Mouse (Mus musculus) ovary, postnatal 36 days (tissue): ENCODE data around the gene Dnajc3.
A peak's percentile ranks its signal among the peaks of the same experiment; 100 is the strongest.
"Not testable (repeated sequence)": the region's sequence is repeated elsewhere in the genome, so short reads cannot be mapped to it uniquely, and the experiment has no call there.

Experiments used
- DNase-seq: peaks from one replicate; pipeline ENCODE4 v3.0.0; 2022; ENCODE audit warnings: low spot score, mixed read lengths

The Dnajc3 gene

DNA sequence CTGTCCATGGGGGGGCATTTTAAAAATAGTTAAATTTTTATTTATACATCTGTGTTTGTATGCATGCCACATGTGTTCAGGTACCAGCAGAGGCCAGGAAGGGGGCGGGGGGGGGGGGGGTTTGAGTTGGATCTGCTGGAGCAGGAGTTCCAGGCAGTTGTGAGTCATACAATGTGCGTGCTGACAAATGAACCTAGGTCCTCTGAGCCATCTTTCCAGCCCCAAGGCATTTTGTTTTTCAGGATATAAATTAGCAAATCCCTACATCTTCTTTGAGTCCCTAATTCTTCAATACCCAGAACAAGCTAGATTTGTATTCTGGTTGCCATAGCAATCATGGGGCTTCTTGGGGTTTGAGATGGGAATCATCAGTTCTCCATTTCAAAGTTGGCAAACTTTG, 6.6 kb upstream of the Dnajc3 start:
- no peak for DNase-seq

DNA sequence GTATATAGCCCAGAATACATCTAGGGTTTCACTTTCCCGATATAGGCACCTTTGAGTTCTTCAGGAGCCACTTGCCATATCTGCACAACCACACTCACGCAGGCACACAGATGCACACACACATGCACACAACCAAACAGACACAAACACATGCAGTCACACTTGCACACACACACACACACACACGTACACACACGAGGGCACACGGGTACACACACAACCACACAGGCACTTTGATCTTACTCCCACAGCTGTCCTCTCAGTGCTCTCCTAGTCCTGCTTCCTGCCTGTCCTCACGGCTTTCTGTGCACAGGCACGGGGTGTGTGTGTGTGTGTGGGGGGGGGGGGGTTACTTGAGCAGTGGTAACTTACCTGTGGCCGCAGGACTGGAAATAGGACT, 4.8 kb upstream of the Dnajc3 start:
- no peak for DNase-seq

DNA sequence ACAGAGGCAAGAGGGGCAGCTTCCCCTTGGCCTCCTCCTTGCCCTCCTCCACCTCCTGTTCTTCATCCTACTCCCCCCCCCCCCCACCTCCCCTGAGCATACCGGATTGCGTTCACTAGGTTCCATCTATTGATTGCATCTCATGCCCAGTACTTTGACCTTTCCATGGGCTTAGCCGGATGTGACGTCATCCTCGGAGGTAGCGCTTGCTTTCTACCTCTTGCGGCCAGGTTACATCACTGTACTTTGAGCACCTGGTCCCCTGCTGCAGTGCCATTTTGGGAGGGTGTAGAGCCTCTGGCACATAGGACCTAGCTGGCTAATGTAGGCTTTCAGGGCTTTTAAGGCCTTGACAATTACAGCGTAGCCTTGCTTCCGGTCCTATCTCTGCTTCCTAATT, 3.1 kb upstream of the Dnajc3 start:
- DNase-seq, result no peak

DNA sequence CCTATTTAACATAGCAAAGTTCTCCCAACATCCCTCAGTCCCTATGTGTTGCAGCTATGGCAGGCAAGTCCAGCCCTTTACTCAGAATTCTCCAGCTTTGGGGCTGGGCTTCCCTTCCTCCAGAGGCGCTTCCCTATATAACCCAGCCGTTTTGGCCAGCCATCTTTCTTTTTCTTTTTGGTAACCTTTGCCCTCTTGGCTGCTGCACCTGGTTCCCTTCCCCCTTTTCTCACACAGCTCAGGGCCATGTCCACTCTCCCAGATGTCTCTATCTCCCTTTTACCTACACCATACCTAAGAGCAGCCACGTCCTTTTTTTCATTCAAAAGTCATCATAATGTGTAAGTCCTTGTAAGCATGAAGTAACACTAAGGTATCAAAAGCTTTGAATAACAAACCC, 1.5 kb upstream of the Dnajc3 start:
- DNase-seq, result no peak

DNA sequence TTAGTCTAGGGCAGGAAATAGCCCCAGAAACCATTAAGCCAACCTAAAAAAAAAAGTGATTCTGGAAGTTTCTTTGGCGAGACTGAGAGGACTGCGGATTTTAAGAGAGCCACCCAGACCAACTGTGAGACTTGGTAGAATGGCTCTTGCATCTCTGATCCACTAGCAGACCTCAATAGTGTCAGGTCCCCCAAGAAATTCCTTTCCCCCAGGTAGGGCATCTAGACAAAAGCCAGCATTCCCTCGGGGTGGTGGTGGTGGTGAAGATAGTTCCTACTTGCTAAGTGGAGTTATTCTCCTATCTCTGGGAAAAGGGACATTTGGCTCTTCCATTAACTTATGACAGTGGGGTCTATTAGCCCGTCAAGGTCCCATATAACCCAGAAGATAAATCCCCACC, 824 bp upstream of the Dnajc3 start:
- no peak for DNase-seq

DNA sequence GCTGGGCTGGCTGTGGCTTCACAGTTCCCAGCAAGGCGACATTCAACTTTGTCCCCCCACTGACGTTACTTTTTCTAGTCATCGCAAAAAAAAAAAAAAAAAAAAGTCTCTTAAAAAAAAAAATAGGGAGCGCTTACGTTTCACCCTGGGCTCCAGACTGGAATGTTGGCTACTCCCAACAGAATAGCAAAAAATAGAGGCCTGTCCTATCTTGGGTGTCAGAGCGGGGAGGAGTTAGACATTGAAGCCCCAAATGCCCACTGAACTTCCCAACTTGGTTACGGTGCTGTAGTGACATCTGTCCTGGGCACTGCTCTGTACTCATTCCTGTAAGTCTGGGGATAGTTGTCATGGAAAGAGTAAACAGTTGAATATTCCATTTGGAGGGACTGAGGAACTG, 775 bp downstream of the Dnajc3 start:
- DNase-seq, result no peak

DNA sequence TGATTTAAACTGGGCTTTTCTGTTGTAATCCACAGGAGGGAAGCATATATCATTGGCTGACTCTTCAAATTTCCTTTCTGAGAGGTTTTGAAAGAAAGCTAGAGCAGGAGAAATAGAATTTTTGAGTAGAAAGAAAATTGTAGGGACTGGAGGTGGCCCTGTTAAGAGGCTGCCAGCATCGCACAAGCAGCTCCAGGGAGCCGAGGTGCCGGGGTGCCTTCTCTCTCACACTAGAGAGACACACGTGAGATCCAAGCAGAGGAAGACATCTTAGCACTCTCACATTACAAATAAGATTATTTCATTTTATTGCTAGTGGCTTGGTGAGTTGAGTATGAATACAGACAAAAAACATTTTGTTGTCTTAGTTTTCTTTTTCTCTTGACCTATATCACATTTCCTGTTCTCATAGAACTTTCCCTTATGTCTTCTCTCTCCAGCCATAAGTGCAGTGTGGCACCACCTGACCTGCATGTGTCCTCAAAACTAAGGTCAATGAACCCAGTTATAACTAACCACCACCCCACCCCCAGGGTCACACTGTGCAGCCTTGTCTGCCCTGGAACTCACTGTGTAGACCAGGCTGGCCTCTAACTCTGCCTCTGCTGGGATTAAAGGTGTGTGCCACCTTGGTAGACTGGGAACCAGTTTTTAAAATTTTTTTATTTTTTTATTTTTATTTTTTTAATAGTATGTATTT, 3.2 kb downstream of the Dnajc3 start:
- no peak for DNase-seq

DNA sequence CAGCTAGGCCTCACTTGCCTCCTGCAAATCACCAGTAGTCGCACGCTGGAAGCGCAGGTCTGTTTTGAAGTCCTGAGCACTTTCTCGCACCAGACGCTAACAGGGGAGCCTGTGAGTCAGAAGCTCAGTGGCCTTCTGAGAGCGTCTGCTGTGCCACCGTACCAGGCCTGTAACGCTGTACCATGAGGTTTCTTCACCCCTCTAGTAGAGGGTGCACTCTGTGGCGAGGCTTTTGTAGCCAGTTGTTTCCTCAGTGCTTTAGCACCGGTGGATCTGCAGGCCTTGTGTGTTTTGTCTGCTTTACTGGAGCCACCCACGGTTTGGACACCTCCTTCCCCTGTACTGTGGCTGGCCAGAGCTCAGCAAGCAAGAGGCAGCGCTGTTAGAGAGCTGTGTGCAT, 4.3 kb downstream of the Dnajc3 start:
- DNase-seq, result peak; percentile 14

DNA sequence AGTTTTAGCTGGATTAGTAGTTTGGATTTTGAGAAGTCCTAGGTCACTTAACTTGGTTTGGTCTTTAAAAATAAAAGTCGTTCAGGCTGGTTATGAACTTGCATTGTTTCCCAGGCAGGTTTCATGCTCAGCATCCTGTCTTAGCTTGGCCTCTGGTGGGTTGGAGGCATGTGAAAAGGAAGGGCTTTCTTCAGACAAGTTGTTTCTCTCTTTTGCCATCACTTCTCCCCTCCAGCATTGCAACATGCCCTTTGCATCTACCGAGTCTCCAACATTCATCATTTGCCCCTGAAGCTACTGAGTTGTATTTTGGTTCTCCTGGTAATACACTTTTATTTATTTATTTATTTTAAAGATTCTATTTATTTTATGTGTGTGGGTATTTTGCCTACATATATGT, 6.9 kb downstream of the Dnajc3 start:
- DNase-seq, result no peak

DNA sequence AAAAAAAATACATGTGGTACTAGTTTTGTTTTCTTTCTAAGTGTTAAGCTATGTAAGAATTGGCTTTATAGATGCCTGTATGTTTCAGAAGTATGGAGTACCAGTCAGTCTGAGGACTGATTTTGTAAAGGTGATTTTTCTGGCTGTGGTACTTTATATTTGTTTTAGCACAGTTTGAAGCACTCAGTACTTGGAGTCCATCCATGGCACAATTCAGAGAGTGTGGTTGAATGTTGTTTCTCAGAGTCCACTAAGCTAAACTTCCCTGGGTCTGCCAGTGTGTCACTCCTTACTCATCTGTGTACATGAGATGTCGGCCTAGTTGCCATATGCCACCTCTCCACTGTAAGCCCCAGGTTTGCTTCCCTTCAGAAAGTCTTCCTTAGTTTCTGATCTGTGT, 11.1 kb downstream of the Dnajc3 start:
- DNase-seq, result no peak

DNA sequence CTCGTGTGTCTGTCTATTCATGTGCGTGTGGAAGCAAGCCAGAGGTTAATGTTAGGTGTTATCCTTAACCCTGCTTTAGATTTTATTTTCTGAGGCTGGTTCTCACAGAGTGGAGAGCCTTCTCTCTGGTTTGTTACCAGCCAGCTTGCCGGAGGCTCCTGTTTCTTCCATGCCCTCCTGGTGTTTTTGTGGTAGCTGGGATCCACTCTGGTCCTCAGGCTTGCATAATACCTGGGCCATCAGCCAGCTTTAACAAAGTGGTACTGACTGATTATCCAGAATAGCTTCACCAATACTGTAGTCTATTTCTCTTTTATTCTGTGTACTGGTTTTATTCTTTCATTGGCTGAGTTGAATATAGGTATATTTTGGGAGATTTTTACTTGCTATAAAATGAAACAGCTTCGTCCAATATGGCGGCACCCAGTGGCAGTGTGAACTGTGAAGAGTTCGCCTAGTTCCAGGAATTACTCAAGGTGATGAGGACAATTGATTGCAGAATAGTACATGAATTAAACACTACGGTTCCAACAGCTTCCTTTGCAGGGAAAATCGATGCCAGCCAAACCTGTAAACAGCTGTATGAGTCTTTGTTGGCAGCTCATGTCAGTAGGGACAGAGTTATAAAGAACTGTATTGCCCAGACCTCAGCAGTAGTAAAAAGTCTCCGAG, 14.3 kb downstream of the Dnajc3 start:
- DNase-seq, result no peak

DNA sequence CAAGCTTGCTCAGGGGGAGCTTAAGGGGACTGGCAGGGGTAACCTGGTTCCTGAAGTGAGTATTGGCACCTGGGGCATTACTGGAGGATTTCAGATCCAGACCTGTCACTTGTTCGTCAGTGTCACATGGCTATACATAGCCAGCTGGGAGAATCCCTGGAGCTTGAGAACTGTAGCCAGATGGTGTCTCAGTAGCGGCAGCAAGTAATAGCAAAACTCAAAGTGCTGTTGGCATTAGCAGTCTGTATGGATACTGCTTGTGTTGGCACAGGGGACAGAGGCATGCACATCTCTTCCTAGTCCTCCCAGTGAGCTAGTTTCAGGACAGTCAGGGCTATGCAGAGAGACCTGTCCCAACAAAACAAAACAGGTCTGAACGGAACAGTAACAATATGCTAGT, 20.2 kb downstream of the Dnajc3 start:
- DNase-seq, result no peak

DNA sequence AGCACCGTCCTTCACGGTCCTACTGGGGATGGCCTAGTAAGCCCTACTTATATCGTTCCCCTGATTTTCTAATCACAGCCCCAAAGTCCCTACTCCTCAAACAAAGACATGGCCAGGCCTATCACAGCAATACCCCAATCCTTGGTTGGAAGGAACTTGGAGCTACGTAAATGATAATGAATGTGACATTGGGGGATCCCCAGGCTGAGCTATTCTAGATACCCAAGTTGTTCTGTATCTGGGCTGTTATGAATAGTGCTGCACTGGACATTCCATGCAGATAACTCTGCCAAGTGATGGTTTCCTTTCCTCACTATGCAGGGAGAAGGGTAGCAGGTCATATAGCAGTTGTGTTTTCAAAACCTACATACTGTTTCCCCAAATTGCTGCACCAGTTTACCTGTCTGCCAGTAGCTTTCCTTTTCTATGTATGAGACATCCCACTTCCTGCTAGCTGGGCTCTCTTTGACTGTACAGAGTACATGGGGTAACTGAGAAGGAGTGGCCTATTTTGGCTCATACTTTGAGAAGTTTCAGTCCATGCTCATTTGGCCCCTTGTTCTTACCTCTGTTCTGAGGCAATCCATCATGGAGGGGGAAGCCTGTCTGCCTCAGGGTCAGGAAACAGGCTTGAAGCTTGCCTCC, 27.7 kb downstream of the Dnajc3 start:
- DNase-seq, result no peak

DNA sequence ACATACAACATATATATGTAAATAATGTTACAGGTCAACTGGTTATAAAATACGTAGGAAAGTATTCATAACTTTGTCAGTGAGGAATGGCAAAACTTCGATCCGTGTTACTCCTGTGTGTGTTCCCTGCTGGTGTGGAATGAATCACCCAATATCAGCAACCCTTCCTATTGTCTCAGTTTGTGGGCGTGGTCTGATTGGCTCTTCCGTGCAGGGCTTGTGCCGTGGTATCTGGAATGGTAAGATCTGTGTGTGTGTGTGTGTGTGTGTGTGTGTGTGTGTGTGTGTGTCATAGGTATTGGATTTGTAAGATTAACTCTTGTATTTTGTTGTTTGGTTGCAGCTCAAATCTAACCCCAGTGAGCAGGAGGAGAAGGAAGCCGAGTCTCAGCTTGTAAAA, 29.9 kb downstream of the Dnajc3 start:
- DNase-seq, result no peak

DNA sequence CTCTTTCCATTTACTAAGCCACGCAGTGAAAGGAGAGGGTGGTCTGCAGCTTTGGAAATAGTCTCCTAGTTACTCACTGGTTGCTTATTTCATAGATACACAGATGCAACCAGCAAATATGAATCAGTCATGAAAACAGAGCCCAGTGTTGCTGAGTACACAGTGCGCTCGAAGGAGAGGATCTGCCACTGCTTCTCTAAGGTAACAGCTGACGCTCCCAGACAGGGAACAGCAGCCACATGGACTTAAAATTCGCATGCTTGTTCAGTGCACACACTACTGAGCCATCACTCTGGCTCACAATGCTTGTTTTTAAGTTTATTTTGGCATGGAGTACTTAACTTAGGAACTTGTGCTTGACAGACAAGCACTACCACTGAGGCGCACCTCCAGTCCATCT, 34.5 kb downstream of the Dnajc3 start:
- no peak for DNase-seq

DNA sequence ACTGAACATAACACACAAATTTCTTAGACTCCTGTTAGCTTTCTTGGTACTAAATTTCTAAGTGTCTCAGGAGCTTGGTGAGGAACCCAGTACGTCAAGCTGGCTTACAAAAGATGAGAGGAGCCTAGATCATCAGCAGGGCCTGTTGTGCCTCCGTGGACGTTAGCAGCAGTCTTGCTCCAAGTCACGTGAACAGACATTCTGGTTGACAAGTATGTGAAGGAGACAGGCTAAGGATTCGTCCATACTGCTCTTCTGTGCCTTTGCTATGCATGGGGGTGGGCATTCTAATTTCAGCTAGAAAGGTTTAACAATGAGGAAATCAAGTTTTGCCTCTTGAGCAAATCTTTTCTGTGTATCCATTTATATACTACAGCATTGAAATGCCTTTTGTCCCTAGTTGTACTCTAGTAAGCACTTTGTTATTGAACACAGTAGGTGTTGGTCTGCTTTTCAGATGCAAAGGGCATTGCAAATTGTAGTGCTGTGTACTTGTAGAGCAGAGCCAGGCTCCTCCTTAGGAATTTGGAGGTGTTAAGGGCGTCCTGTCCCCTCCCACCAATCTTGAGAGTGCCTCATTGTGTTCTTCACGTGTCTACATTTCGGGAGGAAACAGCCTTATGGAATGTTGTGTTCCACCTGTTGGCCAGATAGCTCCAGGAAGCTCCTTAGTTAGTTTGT, 39.5 kb downstream of the Dnajc3 start:
- DNase-seq, result no peak

DNA sequence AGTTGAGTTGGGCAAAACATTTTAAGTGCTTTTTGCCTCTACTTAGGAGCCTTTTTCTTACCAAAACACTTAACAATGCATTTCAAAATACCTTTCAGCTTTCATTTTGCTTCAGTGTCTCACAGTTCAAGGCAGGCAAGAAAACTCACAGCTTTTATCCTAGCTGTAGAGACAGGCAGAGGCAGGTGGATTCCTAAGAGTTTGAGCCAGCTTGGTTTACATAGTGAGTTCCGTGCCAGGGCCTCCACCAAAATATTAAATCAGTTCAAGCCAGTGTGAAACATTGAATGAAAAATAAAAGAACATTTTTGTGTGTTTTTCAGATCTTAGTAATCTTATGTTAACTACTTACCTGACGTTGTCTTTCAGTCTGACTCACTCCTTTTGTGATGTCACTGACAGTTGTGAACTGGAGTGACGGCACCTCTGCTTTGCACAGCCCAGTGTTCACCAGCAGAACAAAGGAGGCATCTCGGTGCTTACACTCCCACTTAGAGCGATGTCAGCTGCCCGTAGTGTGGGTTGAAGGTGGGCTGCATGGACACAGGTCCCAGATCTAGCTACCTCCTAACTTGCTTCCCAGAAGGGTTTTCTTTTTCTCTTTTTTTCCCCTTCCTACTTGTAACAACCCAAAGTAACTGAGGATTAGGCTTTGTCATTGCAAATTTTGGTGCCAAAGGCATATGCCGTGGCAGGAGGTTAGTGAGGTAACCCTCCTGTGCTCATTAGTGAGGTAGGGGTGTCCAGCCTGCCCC, 42.0 kb downstream of the Dnajc3 start:
- DNase-seq, result no peak

DNA sequence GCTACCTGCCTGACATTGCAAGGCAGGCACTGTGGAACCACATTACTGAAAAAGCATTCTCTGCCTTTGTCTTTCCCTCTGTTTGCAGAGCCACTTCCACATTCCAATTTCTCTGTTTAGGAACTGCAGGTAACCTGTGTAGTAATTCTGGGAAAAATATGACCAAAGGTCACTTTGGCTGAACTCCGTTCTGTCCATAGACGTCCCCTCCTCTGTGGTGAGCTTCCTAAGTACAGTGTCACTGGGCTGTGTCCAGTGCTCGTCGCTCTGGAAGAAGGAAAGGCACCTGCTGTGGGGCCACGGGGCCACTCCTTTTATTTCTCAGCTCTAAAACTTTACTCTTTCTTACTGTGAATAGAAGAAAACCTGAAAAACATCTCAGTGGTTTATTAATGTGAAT, 42.6 kb downstream of the Dnajc3 start:
- DNase-seq, result no peak

DNA sequence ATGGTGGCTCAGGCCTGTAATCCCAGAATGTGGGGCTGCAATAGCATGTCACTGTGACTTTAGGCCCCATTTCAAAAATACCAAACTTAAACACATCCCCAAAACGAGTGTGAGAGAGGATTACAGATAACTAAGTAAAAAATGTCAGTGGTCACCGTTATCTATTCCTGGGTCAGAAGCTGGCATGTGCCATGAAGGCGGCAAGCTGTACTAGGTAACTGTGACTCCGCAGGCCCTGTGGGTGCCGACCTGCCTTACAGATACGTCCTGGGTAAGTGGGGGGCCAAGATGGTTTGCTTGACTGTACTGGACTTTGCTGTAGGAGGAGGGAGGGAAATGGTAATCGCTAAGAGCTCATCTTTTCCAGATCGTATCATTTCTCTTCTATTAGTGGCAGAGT, 43.1 kb downstream of the Dnajc3 start:
- no peak for DNase-seq

DNA sequence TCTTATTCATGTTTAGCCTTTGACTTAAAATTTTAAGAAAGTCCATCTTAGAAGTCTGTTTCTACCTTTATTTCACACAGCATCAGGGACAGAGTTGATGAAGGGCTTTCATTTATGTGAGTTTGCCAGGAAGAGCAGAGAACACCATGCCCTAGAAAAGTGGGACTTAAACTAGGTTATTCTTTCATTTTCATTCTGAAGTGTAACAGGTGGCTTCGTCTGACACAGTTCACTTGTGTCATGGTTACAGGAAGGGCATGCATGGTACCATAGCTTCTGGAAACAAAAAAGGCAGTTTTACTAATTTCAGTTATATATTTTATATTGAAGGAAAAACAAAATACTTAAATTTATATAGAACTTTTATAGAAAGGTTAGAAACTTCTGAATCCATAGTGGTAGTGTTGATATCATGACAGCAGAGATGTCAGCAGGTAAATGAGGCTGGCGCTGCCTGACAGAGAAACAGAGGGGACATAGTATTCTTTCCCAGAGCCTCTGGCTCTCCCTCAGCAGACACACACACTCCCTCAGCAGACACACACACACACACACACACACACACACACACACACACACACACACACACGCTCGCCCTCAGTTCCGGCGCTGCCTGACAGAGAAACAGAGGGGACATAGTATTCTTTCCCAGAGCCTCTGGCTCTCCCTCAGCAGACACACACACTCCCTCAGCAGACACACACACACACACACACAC, 44.1 kb downstream of the Dnajc3 start:
- not testable (repeated sequence) for DNase-seq

DNA sequence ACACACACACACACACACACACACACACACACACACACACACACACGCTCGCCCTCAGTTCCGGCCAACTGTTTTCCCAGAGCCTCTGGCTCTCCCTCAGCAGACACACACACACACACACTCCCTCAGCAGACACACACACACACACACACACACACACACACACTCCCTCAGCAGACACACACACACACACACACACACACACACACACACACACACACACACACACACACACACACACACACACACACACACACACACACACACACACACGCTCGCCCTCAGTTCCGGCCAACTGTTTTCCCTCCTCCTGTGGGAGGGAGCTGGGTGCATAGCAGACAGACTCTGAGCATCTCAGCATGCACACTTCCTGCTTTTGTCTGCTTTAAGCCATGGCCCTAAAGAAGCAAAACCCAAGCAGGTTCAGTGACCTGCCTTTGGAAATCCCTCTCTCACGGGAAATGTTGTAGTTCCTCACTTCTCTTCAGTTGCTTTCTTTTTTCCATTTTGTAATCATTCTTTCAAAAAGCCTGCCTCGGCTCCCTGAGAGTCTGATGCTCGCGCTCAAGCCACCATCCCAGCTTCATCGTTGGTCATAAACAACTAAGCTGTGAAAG, 44.8 kb downstream of the Dnajc3 start:
- DNase-seq, result not testable (repeated sequence)
